ENCODE assay signal across 8 mouse cellular contexts in the genomic region with DNA sequence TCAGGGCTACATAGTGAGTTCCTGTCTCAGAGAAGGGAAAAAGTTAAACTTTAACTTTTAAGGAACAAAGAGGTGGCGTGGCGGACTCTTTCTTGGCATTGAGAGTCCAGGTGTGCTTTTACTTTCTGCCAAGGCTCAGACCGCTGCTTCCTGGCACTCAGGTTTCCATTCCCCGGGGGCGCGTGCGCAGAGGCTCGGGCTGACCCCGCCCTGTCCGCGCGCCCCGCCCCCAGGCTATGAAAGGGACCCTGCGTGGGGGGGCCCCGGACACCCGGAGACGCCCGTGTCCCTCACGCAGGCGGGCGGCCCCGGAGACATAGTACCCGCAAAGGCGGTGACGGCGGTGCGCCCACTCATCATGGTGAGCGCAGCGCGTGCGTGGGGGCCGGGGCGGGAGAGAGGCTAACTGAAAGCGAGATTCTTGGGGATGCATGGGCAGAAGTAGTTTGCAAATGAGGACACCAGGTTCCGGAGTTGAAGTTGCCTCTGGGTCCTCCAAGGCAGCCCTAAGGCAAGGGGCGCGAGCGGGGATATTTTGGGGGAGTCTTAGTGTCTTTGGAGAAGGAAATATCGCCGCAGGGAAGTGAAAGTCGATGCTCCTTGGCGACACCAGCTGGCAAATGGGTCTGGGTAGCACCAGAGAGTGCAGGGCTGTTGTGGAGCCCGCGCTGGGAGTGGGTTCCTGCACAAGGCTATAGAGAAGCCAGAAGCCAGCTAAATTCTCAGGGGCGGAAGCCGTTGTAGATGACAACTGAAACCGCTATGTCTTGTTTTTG. TPM values are rescaled to one million over a fixed set of nuclear protein-coding genes. Genes with fewer than 3 reads are reported as not detected.
DNase-seq lines count a peak whose midpoint lies in the region; ATAC-seq lines count a peak whose summit lies in the region.

A gene (plus strand): TSS at position 197 of the 776 bp plus-strand sequence.

- peak within 1 kb of the TSS; percentile 69 for H3K4me3 ChIP-seq in forebrain, embryonic 10.5 days
- peak within 1 kb of the TSS; percentile 69 for H3K4me3 ChIP-seq in heart, embryonic 15.5 days
- peak within 1 kb of the TSS; percentile 72 for H3K4me3 ChIP-seq in liver, embryonic 13.5 days (replicated peaks)
- peak within 1 kb of the TSS; percentile 75 for H3K4me3 ChIP-seq in stomach, embryonic 15.5 days (replicated peaks)

- H3K4me1 ChIP-seq in forebrain, embryonic 10.5 days = peaks cover 41% of the 10 kb centered on the region
- H3K4me1 ChIP-seq in heart, embryonic 15.5 days (replicated peaks) = peaks cover 25% of the 10 kb centered on the region
- H3K4me1 ChIP-seq in liver, embryonic 13.5 days (replicated peaks) = peaks cover 33% of the 10 kb centered on the region
- H3K4me1 ChIP-seq in stomach, embryonic 15.5 days = peaks cover 22% of the 10 kb centered on the region

- H3K27ac ChIP-seq in forebrain, embryonic 10.5 days = peak within 1 kb of the TSS; percentile 83
- H3K27ac ChIP-seq in heart, embryonic 15.5 days = peak within 1 kb of the TSS; percentile 69
- peak within 1 kb of the TSS; percentile 71 for H3K27ac ChIP-seq in liver, embryonic 13.5 days
- H3K27ac ChIP-seq in stomach, embryonic 15.5 days = peak within 1 kb of the TSS; percentile 74

- peaks cover 35% of the 10 kb centered on the region for H3K36me3 ChIP-seq in forebrain, embryonic 10.5 days (replicated peaks)
- H3K36me3 ChIP-seq in heart, embryonic 15.5 days = peaks cover 12% of the 10 kb centered on the region; the same call in 1 of the 2 replicates
- H3K36me3 ChIP-seq in liver, embryonic 13.5 days = peaks cover 13% of the 10 kb centered on the region
- 0 out of 2 replicates have a peak, but pooled peaks cover 7% of the 10 kb centered on the region for H3K36me3 ChIP-seq in stomach, embryonic 15.5 days

- peak within 1 kb of the TSS; percentile 74 for H3K4me2 ChIP-seq in heart, embryonic 15.5 days
- H3K4me2 ChIP-seq in liver, embryonic 13.5 days = peak within 1 kb of the TSS; percentile 87
- H3K4me2 ChIP-seq in stomach, embryonic 15.5 days = peak within 1 kb of the TSS; percentile 70

- 2% methylated on average over 47 of the region's 47 CpGs for WGBS in forebrain, embryonic 10.5 days
- 2% methylated on average over 47 of the region's 47 CpGs for WGBS in heart, embryonic 15.5 days
- WGBS in liver, embryonic 13.5 days (ENCODE audit: insufficient replicate concordance) = under 1% methylated on average over 47 of the region's 47 CpGs
- 1% methylated on average over 47 of the region's 47 CpGs for WGBS in stomach, embryonic 15.5 days

- H3K9ac ChIP-seq in heart, embryonic 15.5 days = peak within 1 kb of the TSS; percentile 67
- H3K9ac ChIP-seq in liver, embryonic 13.5 days = peak within 1 kb of the TSS; percentile 73
- H3K9ac ChIP-seq in stomach, embryonic 15.5 days = peak within 1 kb of the TSS; percentile 17

- DNase-seq in CD4-positive helper T cell, adult 2 months (ENCODE audit: low read depth, low spot score) = peak; percentile 87
- DNase-seq in brain, adult 2 months (ENCODE audit: low read depth, low spot score) = peak; percentile 78
- peak; percentile 63 for DNase-seq in forebrain, embryonic 10.5 days (ENCODE audit: extremely low spot score, low spot score)
- peak; percentile 89 for DNase-seq in kidney, postnatal 14 days
- peak; percentile 66 for DNase-seq in liver, embryonic 13.5 days
- DNase-seq in natural killer cell, adult 2 months (ENCODE audit: low spot score in 2 of 2) = peak; percentile 67 to 79

- peak; percentile 71 for ATAC-seq in heart, embryonic 15.5 days (replicated peaks; ENCODE audit: insufficient number of reproducible peaks, insufficient read depth, low FRiP score, low read depth)
- peak; percentile 73 for ATAC-seq in liver, embryonic 13.5 days (ENCODE audit: low read depth)
- peak; percentile 77 for ATAC-seq in stomach, embryonic 15.5 days (ENCODE audit: insufficient read depth, low FRiP score, low read depth)

- H3K27me3 ChIP-seq in forebrain, embryonic 10.5 days (ENCODE audit: poor library complexity, severe bottlenecking) = peaks cover 44% of the 10 kb centered on the region
- H3K27me3 ChIP-seq in heart, embryonic 15.5 days = no peaks in the 10 kb centered on the region
- peaks cover 12% of the 10 kb centered on the region for H3K27me3 ChIP-seq in liver, embryonic 13.5 days
- H3K27me3 ChIP-seq in stomach, embryonic 15.5 days (replicated peaks) = peaks cover 8% of the 10 kb centered on the region; the same call in 1 of the 2 replicates

- no peaks in the 10 kb centered on the region for H3K9me3 ChIP-seq in forebrain, embryonic 10.5 days
- no peaks in the 10 kb centered on the region for H3K9me3 ChIP-seq in heart, embryonic 15.5 days (replicated peaks)
- no peaks in the 10 kb centered on the region for H3K9me3 ChIP-seq in liver, embryonic 13.5 days (replicated peaks)
- no peaks in the 10 kb centered on the region for H3K9me3 ChIP-seq in stomach, embryonic 15.5 days

RNA-seq across cellular contexts. Expression of the gene that starts here (rescaled TPM):
- polyA plus RNA-seq in forebrain, embryonic 10.5 days (2016; fragmentation: Nextera tagmentation; extraction: Ambion mirVana) = 15.3 and 17.5 TPM in 2 replicates
- 17.4 and 27.6 TPM in 2 replicates for polyA plus RNA-seq in heart, embryonic 15.5 days (2015; fragmentation: Nextera tagmentation; extraction: Ambion mirVana)
- 13.2 and 14.1 TPM in 2 replicates for polyA plus RNA-seq in liver, embryonic 13.5 days (2015; fragmentation: Nextera tagmentation; extraction: Ambion mirVana)
- 35.3 and 42.7 TPM in 2 replicates for polyA plus RNA-seq in stomach, embryonic 15.5 days (2015; fragmentation: Nextera tagmentation; extraction: Ambion mirVana)

Comparison
In these comparisons a context has a peak if more than half of its experiments do, and no peak if none do; other contexts are left out.
1. Peak in every context shown above with its lines: DNase-seq, ATAC-seq, H3K4me3 ChIP-seq and H3K27ac ChIP-seq.
2. H3K9ac ChIP-seq: peak in every context shown above with its lines; median percentile 73 in liver, embryonic 13.5 days; 67 in heart, embryonic 15.5 days; 17 in stomach, embryonic 15.5 days.